Mouse (Mus musculus): ENCODE data around the gene Tbc1d17. TPM values are rescaled to one million over a fixed set of nuclear protein-coding genes. Genes with fewer than 3 reads are reported as not detected.

The Tbc1d17 gene
- polyA plus RNA-seq, 1 experiment from 2014 or later: 67.3 TPM

DNA sequence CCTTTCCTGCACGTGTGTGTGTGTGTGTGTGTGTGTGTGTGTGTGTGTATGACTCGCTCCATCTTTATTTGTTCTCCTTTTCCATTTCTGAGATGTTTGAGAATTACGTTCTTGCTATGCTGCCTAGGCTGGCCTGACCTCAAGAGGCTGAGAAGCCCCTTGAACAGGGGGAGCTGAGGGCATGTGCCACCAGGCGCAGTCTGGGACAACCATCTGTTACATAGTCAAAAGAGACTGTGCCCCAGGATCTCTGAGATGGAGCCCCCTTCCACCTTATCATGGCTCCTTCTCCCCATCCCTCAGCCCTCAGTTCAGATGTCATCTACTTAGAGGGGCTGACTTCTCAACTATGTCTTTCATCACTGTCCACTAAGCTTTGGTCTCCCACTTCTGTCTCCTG, 34.5 kb downstream of the Tbc1d17 start:
- DNase-seq (ENCODE audit: low spot score): peak; percentile 72
- Histone ChIP-seq H3K27me3 (ENCODE audit: insufficient read depth, poor library complexity, severe bottlenecking) (no peaks in the 10 kb centered on the region), H3K36me3 (peaks cover 29% of the 10 kb centered on the region; the same call in 1 of the 2 replicates), H3K4me1 (peaks cover 32% of the 10 kb centered on the region), H3K4me3 (peak overlapping the region; percentile 86), H3K27ac (no peak overlapping the region), H3K9me3 (no peaks in the 10 kb centered on the region)
- WGBS: 95% methylated on average over 4 of the region's 4 CpGs

GRCm38 (mm10) chr7:44813985-44814384, 34.9 kb downstream of the Tbc1d17 start:
- H3K9me3 ChIP-seq: no peaks in the 10 kb centered on the region
- DNase-seq (ENCODE audit: low spot score): no peak
- no peaks in the 10 kb centered on the region for H3K27me3 ChIP-seq (ENCODE audit: insufficient read depth, poor library complexity, severe bottlenecking)
- H3K4me3 ChIP-seq: no peak overlapping the region
- no peak overlapping the region for H3K27ac ChIP-seq
- H3K4me1 ChIP-seq: peaks cover 28% of the 10 kb centered on the region
- peaks cover 29% of the 10 kb centered on the region; the same call in 1 of the 2 replicates for H3K36me3 ChIP-seq
- WGBS: 80% methylated on average over 3 of the region's 3 CpGs

GRCm38 (mm10) chr7:44812651-44813325, 36.1 kb downstream of the Tbc1d17 start:
- WGBS: 89% methylated on average over 20 of the region's 20 CpGs
- Histone ChIP-seq H3K36me3 (peaks cover 23% of the 10 kb centered on the region; the same call in 1 of the 2 replicates), H3K4me1 (peaks cover 16% of the 10 kb centered on the region), H3K4me3 (no peak overlapping the region), H3K27me3 (ENCODE audit: insufficient read depth, poor library complexity, severe bottlenecking) (no peaks in the 10 kb centered on the region), H3K9me3 (no peaks in the 10 kb centered on the region), H3K27ac (no peak overlapping the region)
- peak; percentile 72 for DNase-seq (ENCODE audit: low spot score)

DNA sequence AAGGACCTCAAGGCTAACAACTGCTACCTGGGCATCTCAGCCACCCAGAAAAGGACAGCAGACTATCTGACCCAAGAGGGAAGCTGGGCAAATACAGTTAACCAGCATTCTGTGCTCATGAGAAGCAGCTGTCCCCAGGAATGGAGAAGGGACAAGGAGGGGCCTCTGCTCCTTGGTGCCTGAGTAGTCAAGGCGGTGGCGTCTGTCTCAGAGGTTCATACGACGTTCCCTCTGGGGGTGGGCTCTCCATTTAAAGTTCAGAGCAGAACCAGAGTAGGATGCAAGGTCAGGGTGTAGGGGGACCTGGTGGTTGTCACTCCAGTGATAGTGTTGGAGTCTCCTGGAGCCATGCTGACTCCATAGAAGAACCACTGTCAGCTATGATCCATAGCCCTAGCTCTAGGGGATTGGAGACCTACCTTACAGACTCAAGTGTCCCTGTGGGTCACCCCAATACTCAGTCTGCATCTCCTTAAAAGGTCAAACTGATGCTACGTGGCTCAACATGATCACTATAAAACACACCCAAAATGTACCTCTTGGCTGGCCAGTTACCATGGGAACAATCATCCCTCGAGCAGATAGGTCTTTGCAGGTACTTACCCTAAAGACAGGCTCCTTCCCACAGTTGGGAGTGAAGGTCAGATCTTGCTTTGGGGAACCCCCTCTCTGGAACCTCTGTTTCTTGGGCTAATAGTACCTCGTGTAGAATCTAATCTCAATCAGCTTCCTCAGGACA, 37.9 kb downstream of the Tbc1d17 start:
- Histone ChIP-seq H3K4me3 (no peak overlapping the region), H3K27me3 (ENCODE audit: insufficient read depth, poor library complexity, severe bottlenecking) (no peaks in the 10 kb centered on the region), H3K9me3 (no peaks in the 10 kb centered on the region), H3K4me1 (peaks cover 10% of the 10 kb centered on the region), H3K27ac (no peak overlapping the region), H3K36me3 (peaks cover 23% of the 10 kb centered on the region; the same call in 1 of the 2 replicates)
- WGBS: 81% methylated on average over 7 of the region's 7 CpGs
- peak; percentile 60 for DNase-seq (ENCODE audit: low spot score)

DNA sequence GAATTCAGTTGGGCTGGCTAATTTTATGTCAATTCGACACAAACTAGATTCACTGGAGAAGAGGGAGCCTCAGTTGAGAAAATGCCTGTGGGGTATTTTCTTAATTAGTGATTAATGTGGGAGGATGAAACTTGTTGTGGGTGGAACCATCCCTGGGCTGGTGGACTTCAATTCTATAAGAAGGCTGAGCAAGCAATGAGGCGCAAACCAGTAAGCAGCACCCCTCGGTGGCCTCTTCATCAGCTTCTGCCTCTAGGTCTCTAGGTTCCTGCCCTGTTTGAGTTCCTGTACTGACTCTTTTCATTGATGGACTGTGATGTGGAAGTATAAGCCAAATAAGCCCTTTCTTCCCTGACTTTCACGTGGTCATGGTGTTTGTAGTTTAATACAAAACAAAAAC, 38.5 kb downstream of the Tbc1d17 start:
- no peaks in the 10 kb centered on the region for H3K27me3 ChIP-seq (ENCODE audit: insufficient read depth, poor library complexity, severe bottlenecking)
- H3K9me3 ChIP-seq: no peaks in the 10 kb centered on the region
- peaks cover 10% of the 10 kb centered on the region for H3K4me1 ChIP-seq
- DNase-seq (ENCODE audit: low spot score): peak; percentile 58
- H3K36me3 ChIP-seq: peaks cover 23% of the 10 kb centered on the region; the same call in 1 of the 2 replicates
- WGBS: 63% methylated on average over 4 of the region's 4 CpGs
- no peak overlapping the region for H3K4me3 ChIP-seq
- H3K27ac ChIP-seq: no peak overlapping the region

- WGBS: 84% methylated on average over 3 of the region's 3 CpGs
- Histone ChIP-seq H3K27ac (no peak overlapping the region), H3K4me1 (0 out of 2 replicates have a peak, but pooled peaks cover 1% of the 10 kb centered on the region), H3K27me3 (ENCODE audit: insufficient read depth, poor library complexity, severe bottlenecking) (no peaks in the 10 kb centered on the region), H3K9me3 (no peaks in the 10 kb centered on the region), H3K36me3 (peaks cover 23% of the 10 kb centered on the region; the same call in 1 of the 2 replicates), H3K4me3 (no peak overlapping the region)
- DNase-seq (ENCODE audit: low spot score): peak; percentile 58
These were observed 39.4 kb downstream of the Tbc1d17 start for GRCm38 (mm10) chr7:44809466-44809865.

DNA sequence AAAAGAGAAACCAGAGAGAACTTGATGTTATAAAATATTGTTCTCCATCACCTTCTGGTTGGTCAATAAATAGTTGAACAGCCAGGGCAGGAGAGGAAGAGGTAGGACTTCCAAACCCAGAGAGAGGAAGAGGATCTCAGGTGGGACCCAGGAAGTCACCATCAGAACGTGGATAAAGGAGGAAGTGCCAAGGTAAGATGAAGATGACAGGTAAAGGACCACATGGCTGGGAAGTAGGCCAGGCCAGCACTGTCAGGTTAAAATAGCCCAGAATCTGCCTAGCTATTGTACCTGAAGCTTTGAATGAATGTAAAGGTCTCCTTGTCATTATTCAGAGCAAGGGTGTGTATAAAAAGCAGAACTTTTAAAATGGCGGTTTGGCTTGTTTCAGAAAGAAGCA, 40.0 kb downstream of the Tbc1d17 start:
- Histone ChIP-seq H3K36me3 (peaks cover 23% of the 10 kb centered on the region; the same call in 1 of the 2 replicates), H3K27me3 (ENCODE audit: insufficient read depth, poor library complexity, severe bottlenecking) (no peaks in the 10 kb centered on the region), H3K27ac (no peak overlapping the region), H3K4me3 (no peak overlapping the region), H3K9me3 (no peaks in the 10 kb centered on the region), H3K4me1 (no peaks in the 10 kb centered on the region)
- peak; percentile 53 for DNase-seq (ENCODE audit: low spot score)
- WGBS: 80% methylated on average over 2 of the region's 2 CpGs

DNA sequence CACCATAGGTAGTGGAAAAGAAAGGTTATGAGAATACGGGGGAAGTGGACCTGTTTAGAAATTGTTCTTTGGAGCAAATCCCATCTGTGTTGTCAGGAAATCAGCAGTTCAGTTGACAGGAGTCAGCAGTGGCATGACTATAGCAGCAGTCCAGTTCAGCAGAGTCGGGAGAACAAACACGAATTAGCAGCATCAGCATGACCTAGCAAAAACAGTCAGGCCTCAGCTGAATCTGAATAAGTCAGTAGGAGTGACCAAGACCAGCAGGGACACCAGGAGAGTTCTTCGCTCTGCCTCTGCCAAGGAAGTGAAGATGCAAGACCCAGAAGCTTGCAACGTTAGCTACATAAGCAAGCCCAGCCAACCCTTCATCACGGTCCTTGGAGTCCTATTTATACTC, 56.1 kb downstream of the Tbc1d17 start:
- H3K4me3 ChIP-seq: no peak overlapping the region
- no peaks in the 10 kb centered on the region for H3K27me3 ChIP-seq (ENCODE audit: insufficient read depth, poor library complexity, severe bottlenecking)
- no peak overlapping the region for H3K27ac ChIP-seq
- no peaks in the 10 kb centered on the region for H3K36me3 ChIP-seq
- 0 out of 2 replicates have a peak, but pooled peaks cover 2% of the 10 kb centered on the region for H3K9me3 ChIP-seq
- no peaks in the 10 kb centered on the region for H3K4me1 ChIP-seq
- peak; percentile 72 for DNase-seq (ENCODE audit: low spot score)
- WGBS: 76% methylated on average over 6 of the region's 6 CpGs

DNA sequence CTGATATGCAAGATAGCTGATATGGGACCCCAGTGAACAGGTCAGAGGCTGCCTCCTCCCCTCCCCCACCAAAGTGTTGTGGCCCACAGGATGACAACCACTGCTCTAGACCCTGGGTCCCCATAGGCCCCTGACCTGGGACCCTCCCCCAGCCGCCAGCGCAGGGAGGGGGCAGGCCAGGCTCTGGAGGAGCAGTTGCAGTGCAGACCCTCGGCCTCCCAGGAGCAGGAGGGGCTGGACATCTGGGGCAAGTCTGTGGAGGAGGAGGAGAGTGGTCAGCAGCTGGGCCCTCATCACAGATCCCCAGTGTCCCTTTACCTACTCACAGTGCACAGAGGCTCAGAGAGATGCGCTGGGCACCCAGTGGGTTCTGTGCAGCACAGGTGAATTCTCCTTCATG, 58.8 kb downstream of the Tbc1d17 start:
- 74% methylated on average over 4 of the region's 4 CpGs for WGBS
- DNase-seq (ENCODE audit: low spot score): peak; percentile 73
- H3K9me3 ChIP-seq: 0 out of 2 replicates have a peak, but pooled peaks cover 2% of the 10 kb centered on the region
- no peak overlapping the region for H3K27ac ChIP-seq
- no peak overlapping the region for H3K4me3 ChIP-seq
- H3K4me1 ChIP-seq: no peaks in the 10 kb centered on the region
- H3K27me3 ChIP-seq (ENCODE audit: insufficient read depth, poor library complexity, severe bottlenecking): no peaks in the 10 kb centered on the region
- H3K36me3 ChIP-seq: no peaks in the 10 kb centered on the region

DNA sequence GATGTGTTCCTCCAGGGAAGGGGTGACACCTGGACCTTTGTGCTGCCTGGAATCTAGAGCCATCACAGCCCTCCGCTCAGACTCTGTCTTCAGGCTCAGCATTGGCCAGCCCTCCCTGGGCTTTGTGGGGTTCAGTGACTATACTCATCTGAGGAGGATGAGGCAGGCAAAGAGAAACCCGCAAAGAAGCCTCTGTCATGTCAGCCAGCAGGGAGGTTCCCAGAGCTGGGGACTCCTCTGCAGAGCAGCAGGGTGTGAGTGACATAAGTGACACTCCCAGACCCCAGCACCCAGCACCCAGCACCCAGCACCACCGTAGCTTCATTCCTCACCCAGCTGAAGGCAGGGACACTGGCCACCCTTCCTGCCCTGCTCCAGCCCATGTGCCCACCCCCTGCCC, 59.3 kb downstream of the Tbc1d17 start:
- Histone ChIP-seq H3K4me3 (no peak overlapping the region), H3K36me3 (no peaks in the 10 kb centered on the region), H3K4me1 (no peaks in the 10 kb centered on the region), H3K27ac (no peak overlapping the region), H3K27me3 (ENCODE audit: insufficient read depth, poor library complexity, severe bottlenecking) (no peaks in the 10 kb centered on the region), H3K9me3 (no peaks in the 10 kb centered on the region)
- peak; percentile 71 for DNase-seq (ENCODE audit: low spot score)
- WGBS: 52% methylated on average over 3 of the region's 3 CpGs

MicroRNAs within 50 kb of the gene (microRNA counts, 519-probe panel; counts per million panel counts)
- microRNA mmu-miR-707: not detected

Small RNA genes lying within 50 kb of the gene (microRNA-seq; reads per million reads assigned to microRNA genes)
- gene Mir707: not detected

Other genes starting within 250 kb of the Tbc1d17 start
- 0.68 and 2.4 TPM in 2 replicates for gene Myh14, start 178.2 kb downstream of the Tbc1d17 start, polyA plus RNA-seq (2016; fragmentation: Nextera tagmentation; extraction: Ambion mirVana)
- not detected in 2 replicates for gene Izumo2, start 140.3 kb downstream of the Tbc1d17 start, polyA plus RNA-seq (2016; fragmentation: Nextera tagmentation; extraction: Ambion mirVana)
- 34.0 and 35.5 TPM in 2 replicates for gene Vrk3, start 100.7 kb downstream of the Tbc1d17 start, polyA plus RNA-seq (2016; fragmentation: Nextera tagmentation; extraction: Ambion mirVana)
- 1.8 TPM in 2 replicates for gene Zfp473, start 98.0 kb downstream of the Tbc1d17 start, polyA plus RNA-seq (2016; fragmentation: Nextera tagmentation; extraction: Ambion mirVana)
- gene Nup62, start 33.0 kb downstream of the Tbc1d17 start, polyA plus RNA-seq (2016; fragmentation: Nextera tagmentation; extraction: Ambion mirVana): 128 and 132 TPM in 2 replicates
- gene Il4i1, start 32.7 kb downstream of the Tbc1d17 start, polyA plus RNA-seq (2016; fragmentation: Nextera tagmentation; extraction: Ambion mirVana): 0.41 and 1.3 TPM in 2 replicates
- 1.7 and 3.3 TPM in 2 replicates for gene Atf5, start 32.4 kb downstream of the Tbc1d17 start, polyA plus RNA-seq (2016; fragmentation: Nextera tagmentation; extraction: Ambion mirVana)
- gene Akt1s1, start 88 bp downstream of the Tbc1d17 start, polyA plus RNA-seq (2016; fragmentation: Nextera tagmentation; extraction: Ambion mirVana): 102 and 103 TPM in 2 replicates
- 28.5 and 29.7 TPM in 2 replicates for gene Pnkp, start 8.1 kb upstream of the Tbc1d17 start, polyA plus RNA-seq (2016; fragmentation: Nextera tagmentation; extraction: Ambion mirVana)
- 258 and 316 TPM in 2 replicates for gene Ptov1, start 20.7 kb upstream of the Tbc1d17 start, polyA plus RNA-seq (2016; fragmentation: Nextera tagmentation; extraction: Ambion mirVana)
- gene Med25, start 43.6 kb upstream of the Tbc1d17 start, polyA plus RNA-seq (2016; fragmentation: Nextera tagmentation; extraction: Ambion mirVana): 90.5 and 95.6 TPM in 2 replicates
- gene Fuz, start 47.0 kb upstream of the Tbc1d17 start, polyA plus RNA-seq (2016; fragmentation: Nextera tagmentation; extraction: Ambion mirVana): 14.2 and 14.9 TPM in 2 replicates
- gene Ap2a1, start 80.4 kb upstream of the Tbc1d17 start, polyA plus RNA-seq (2016; fragmentation: Nextera tagmentation; extraction: Ambion mirVana): 73.9 and 82.1 TPM in 2 replicates
- gene Tsks, start 94.1 kb upstream of the Tbc1d17 start, polyA plus RNA-seq (2016; fragmentation: Nextera tagmentation; extraction: Ambion mirVana): 0.25 TPM in 1 of 2 replicates, not detected in the other
- 11.7 and 19.1 TPM in 2 replicates for gene Cpt1c, start 125.8 kb upstream of the Tbc1d17 start, polyA plus RNA-seq (2016; fragmentation: Nextera tagmentation; extraction: Ambion mirVana)
- 563 and 740 TPM in 2 replicates for gene Prmt1, start 137.5 kb upstream of the Tbc1d17 start, polyA plus RNA-seq (2016; fragmentation: Nextera tagmentation; extraction: Ambion mirVana)
- 61.8 and 71.1 TPM in 2 replicates for gene Irf3, start 148.6 kb upstream of the Tbc1d17 start, polyA plus RNA-seq (2016; fragmentation: Nextera tagmentation; extraction: Ambion mirVana)
- 44.9 and 57.9 TPM in 2 replicates for gene Bcl2l12, start 149.6 kb upstream of the Tbc1d17 start, polyA plus RNA-seq (2016; fragmentation: Nextera tagmentation; extraction: Ambion mirVana)
- gene Scaf1, start 167.3 kb upstream of the Tbc1d17 start, polyA plus RNA-seq (2016; fragmentation: Nextera tagmentation; extraction: Ambion mirVana): 40.5 and 41.0 TPM in 2 replicates
- gene Rras, start 168.9 kb upstream of the Tbc1d17 start, polyA plus RNA-seq (2016; fragmentation: Nextera tagmentation; extraction: Ambion mirVana): 50.5 and 57.5 TPM in 2 replicates
- gene Prr12, start 203.8 kb upstream of the Tbc1d17 start, polyA plus RNA-seq (2016; fragmentation: Nextera tagmentation; extraction: Ambion mirVana): 8.8 and 13.3 TPM in 2 replicates
- 59.9 and 65.2 TPM in 2 replicates for gene Nosip, start 213.3 kb upstream of the Tbc1d17 start, polyA plus RNA-seq (2016; fragmentation: Nextera tagmentation; extraction: Ambion mirVana)
- 15.0 and 16.8 TPM in 2 replicates for gene Prrg2, start 213.6 kb upstream of the Tbc1d17 start, polyA plus RNA-seq (2016; fragmentation: Nextera tagmentation; extraction: Ambion mirVana)
- gene Rcn3, start 243.1 kb upstream of the Tbc1d17 start, polyA plus RNA-seq (2016; fragmentation: Nextera tagmentation; extraction: Ambion mirVana): 270 and 314 TPM in 2 replicates

All from heart, embryonic 10.5 days (tissue).